ENCODE assay signal across 8 mouse cellular contexts in the genomic region with DNA sequence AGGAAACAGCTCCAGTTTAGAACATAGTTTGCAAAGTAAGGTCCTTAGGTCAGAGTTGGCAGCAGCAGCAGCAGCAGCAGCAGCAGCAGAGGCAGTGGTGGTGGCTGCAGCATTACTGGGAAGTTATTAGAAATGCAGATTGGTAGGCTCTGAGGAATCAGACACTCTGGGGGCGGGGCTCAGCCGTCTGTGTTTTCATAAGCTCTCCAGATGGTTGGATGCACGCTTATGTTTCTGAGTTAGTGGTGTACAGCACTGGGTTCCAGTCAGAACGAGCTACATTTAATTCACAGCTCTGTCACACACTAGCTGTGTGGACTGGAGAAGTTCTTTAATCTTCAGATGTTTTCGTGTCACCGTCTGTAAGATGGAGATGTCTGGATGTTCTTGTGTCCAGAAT.
DNase-seq lines count a peak whose midpoint lies in the region; ATAC-seq and TF ChIP-seq lines count a peak whose summit lies in the region.

No protein-coding gene starts in this region.

- DNase-seq in brain, embryonic 14.5 days (ENCODE audit: low read depth), result peak; percentile 92
- DNase-seq in layer of hippocampus, adult 9-10 months (ENCODE audit: low spot score), result peak; percentile 62
- DNase-seq in midbrain, embryonic 14.5 days, result peak; percentile 72
- no peak for DNase-seq in gastrocnemius, postnatal 14 days
- no peak for DNase-seq in cerebellum, postnatal 14 days
- no peak for DNase-seq in gastrocnemius, postnatal 10 days

- H3K9ac ChIP-seq in forebrain, embryonic 13.5 days, result no peak overlapping the region
- no peak overlapping the region for H3K9ac ChIP-seq in midbrain, embryonic 14.5 days (replicated peaks; ENCODE audit: low read length)
- H3K9ac ChIP-seq in heart, embryonic 11.5 days (ENCODE audit: low read depth, low read length), result no peak overlapping the region

- H3K4me3 ChIP-seq in forebrain, embryonic 13.5 days, result no peak overlapping the region
- no peak overlapping the region for H3K4me3 ChIP-seq in midbrain, embryonic 14.5 days (replicated peaks; ENCODE audit: low read depth, low read length)
- H3K4me3 ChIP-seq in heart, embryonic 11.5 days (ENCODE audit: low read depth, low read length), result no peak overlapping the region

- no peak overlapping the region for H3K4me2 ChIP-seq in forebrain, embryonic 13.5 days
- H3K4me2 ChIP-seq in midbrain, embryonic 14.5 days (ENCODE audit: low read length), result no peak overlapping the region
- no peak overlapping the region for H3K4me2 ChIP-seq in heart, embryonic 11.5 days

- no peaks in the 10 kb centered on the region for H3K36me3 ChIP-seq in forebrain, embryonic 13.5 days (ENCODE audit: poor library complexity, severe bottlenecking)
- H3K36me3 ChIP-seq in midbrain, embryonic 14.5 days (ENCODE audit: control insufficient read depth, insufficient read depth, low read length), result no peaks in the 10 kb centered on the region
- no peaks in the 10 kb centered on the region for H3K36me3 ChIP-seq in heart, embryonic 11.5 days (ENCODE audit: control insufficient read depth, insufficient read depth, low read length)

- H3K9me3 ChIP-seq in forebrain, embryonic 13.5 days (replicated peaks), result no peaks in the 10 kb centered on the region
- no peaks in the 10 kb centered on the region for H3K9me3 ChIP-seq in midbrain, embryonic 14.5 days (ENCODE audit: control insufficient read depth, low read length)
- H3K9me3 ChIP-seq in heart, embryonic 11.5 days (replicated peaks; ENCODE audit: control insufficient read depth, low read length), result no peaks in the 10 kb centered on the region

- intact Hi-C loops in gastrocnemius, postnatal 14 days (cut with DNase I; ENCODE audit: low total_unique reads), result no loop called here

- H3K4me1 ChIP-seq in forebrain, embryonic 13.5 days, result peaks cover 29% of the 10 kb centered on the region
- peaks cover 22% of the 10 kb centered on the region for H3K4me1 ChIP-seq in midbrain, embryonic 14.5 days (ENCODE audit: control insufficient read depth, insufficient read depth, low read length)
- no peaks in the 10 kb centered on the region for H3K4me1 ChIP-seq in heart, embryonic 11.5 days (ENCODE audit: control insufficient read depth, insufficient read depth, low read length)

- ATAC-seq in forebrain, embryonic 13.5 days, result peak; percentile 98
- peak; percentile 85; the same call in 1 of the 2 replicates for ATAC-seq in midbrain, embryonic 14.5 days (ENCODE audit: low FRiP score, low TSS enrichment)
- ATAC-seq in heart, embryonic 11.5 days (replicated peaks; ENCODE audit: insufficient number of reproducible peaks, low FRiP score, low TSS enrichment), result no peak

- peak overlapping the region; percentile 49; the same call in 1 of the 2 replicates for H3K27ac ChIP-seq in forebrain, embryonic 13.5 days
- no peak overlapping the region for H3K27ac ChIP-seq in midbrain, embryonic 14.5 days (replicated peaks; ENCODE audit: low read depth, low read length)
- no peak overlapping the region for H3K27ac ChIP-seq in heart, embryonic 11.5 days (ENCODE audit: low read depth, low read length)

- TF ChIP-seq POLR2A in brain, embryonic 14.5 days (IDR thresholded peaks at IDR 0.05; ENCODE audit: borderline replicate concordance, extremely low read depth, insufficient read depth, insufficient read length, poor library complexity, severe bottlenecking), result no peak

- WGBS in forebrain, embryonic 13.5 days, result 41% methylated on average over 6 of the region's 6 CpGs
- 30% methylated on average over 6 of the region's 6 CpGs for WGBS in midbrain, embryonic 14.5 days
- WGBS in heart, embryonic 11.5 days (ENCODE audit: insufficient replicate concordance), result 58% methylated on average over 6 of the region's 6 CpGs

- no peaks in the 10 kb centered on the region for H3K27me3 ChIP-seq in forebrain, embryonic 13.5 days
- no peaks in the 10 kb centered on the region for H3K27me3 ChIP-seq in midbrain, embryonic 14.5 days (ENCODE audit: control insufficient read depth, insufficient read depth, low read length)
- H3K27me3 ChIP-seq in heart, embryonic 11.5 days (ENCODE audit: control insufficient read depth, insufficient read depth, low read length), result no peaks in the 10 kb centered on the region

- TF ChIP-seq CTCF in brain, embryonic 14.5 days (IDR thresholded peaks at IDR 0.05; ENCODE audit: borderline replicate concordance, extremely low read depth, insufficient read depth, insufficient read length), result no peak

Comparison
In these comparisons a context has a peak if more than half of its experiments do, and no peak if none do; other contexts are left out.
1. DNase-seq: peak in brain, embryonic 14.5 days (single experiment), layer of hippocampus, adult 9-10 months (single experiment) and midbrain, embryonic 14.5 days (single experiment); none in gastrocnemius, postnatal 14 days (single experiment), cerebellum, postnatal 14 days (0 of 2) and gastrocnemius, postnatal 10 days (single experiment).